Mouse (Mus musculus) limb, embryonic 13.5 days (tissue): Measurements from ENCODE around the gene Npas4. TPM values are rescaled to one million over a fixed set of nuclear protein-coding genes. Genes with fewer than 3 reads are reported as not detected.

Source experiments
- ATAC-seq: fragments of 200-750 bp; cut with Nextera tagmentation; 2 replicates; pipeline ENCODE4 v1.8.0; 2017; ENCODE audit warnings: low read depth, moderate number of reproducible peaks, moderate TSS enrichment; ENCODE audit not compliant: low FRiP score
- H3K27ac ChIP-seq: fragments of 300-500 bp; sonication (generic); 2 replicates; pipeline ENCODE4 v1.5.1; 2015; ENCODE audit warnings: inconsistent platforms, mild to moderate bottlenecking, moderate library complexity
- H3K27me3 ChIP-seq: fragments of 300-500 bp; sonication (generic); 2 replicates; pipeline ENCODE4 v1.6.1; 2015; ENCODE audit warnings: mild to moderate bottlenecking, inconsistent platforms
- H3K36me3 ChIP-seq: fragments of 300-500 bp; sonication (generic); 2 replicates; pipeline ENCODE4 v1.6.1; 2015; ENCODE audit warnings: inconsistent platforms, mild to moderate bottlenecking, moderate library complexity
- H3K4me1 ChIP-seq: fragments of 300-500 bp; sonication (generic); 2 replicates; pipeline ENCODE4 v1.6.1; 2015; ENCODE audit warnings: inconsistent platforms
- H3K4me2 ChIP-seq: fragments of 300-500 bp; sonication (generic); replicated peaks from 2 replicates; pipeline ENCODE4 v1.6.1; 2015; ENCODE audit warnings: inconsistent platforms, mild to moderate bottlenecking, moderate library complexity
- H3K4me3 ChIP-seq: fragments of 300-500 bp; sonication (generic); 2 replicates; pipeline ENCODE4 v1.5.1; 2015; ENCODE audit warnings: moderate library complexity, mild to moderate bottlenecking, inconsistent platforms
- H3K9ac ChIP-seq: fragments of 300-500 bp; sonication (generic); 2 replicates; pipeline ENCODE4 v1.6.1; 2015; ENCODE audit warnings: mild to moderate bottlenecking, inconsistent platforms
- H3K9me3 ChIP-seq: fragments of 300-500 bp; sonication (generic); 2 replicates; pipeline ENCODE4 v1.6.1; 2016; ENCODE audit warnings: inconsistent platforms
- WGBS: fragments of 180-500 bp; shearing (Covaris S2); methylation state at CpG from one replicate; pipeline ENCODE4 v1.1.7; 2015; 5-methylcytosine and 5-hydroxymethylcytosine counted together
- polyA plus RNA-seq: library from polyadenylated mRNA; unstranded; fragments of >200 nt; fragmentation: Nextera tagmentation; extraction: Ambion mirVana; gene quantifications from 2 replicates; pipeline ENCODE4 v1.2.1, GENCODE M21; 2015

The Npas4 gene
- not detected in 2 replicates for polyA plus RNA-seq

DNA sequence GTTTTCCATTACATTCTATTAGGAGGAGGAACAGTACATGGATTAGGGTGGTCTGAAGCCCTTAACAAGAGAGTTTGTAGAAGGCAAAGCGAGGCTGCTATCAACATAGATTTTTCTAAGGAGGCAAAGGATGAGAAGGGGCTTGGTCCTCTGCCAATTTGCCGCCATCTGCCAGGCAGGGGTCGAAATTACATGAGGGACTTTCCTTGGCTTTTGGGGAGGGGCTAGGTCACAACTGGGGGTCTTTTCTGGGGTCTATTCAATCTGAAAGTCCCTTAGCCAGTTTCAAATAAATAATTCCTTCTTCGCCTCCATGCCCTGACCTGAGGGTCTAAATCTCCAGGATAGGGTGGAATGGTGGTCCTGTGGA is at the start of gene Npas4:
Gene Npas4, minus strand, starts transcription at position 61 of the 370 bp plus-strand sequence.
- Histone ChIP-seq H3K4me3 (no peak within 1 kb of the TSS), H3K27ac (no peak within 1 kb of the TSS), H3K27me3 (peaks cover 70% of the 10 kb centered on the region), H3K4me1 (no peaks in the 10 kb centered on the region), H3K9me3 (no peaks in the 10 kb centered on the region), H3K9ac (no peak within 1 kb of the TSS), H3K4me2 (no peak within 1 kb of the TSS), H3K36me3 (no peaks in the 10 kb centered on the region)
- no peak for ATAC-seq
- 21% methylated on average over 4 of the region's 4 CpGs for WGBS

DNA sequence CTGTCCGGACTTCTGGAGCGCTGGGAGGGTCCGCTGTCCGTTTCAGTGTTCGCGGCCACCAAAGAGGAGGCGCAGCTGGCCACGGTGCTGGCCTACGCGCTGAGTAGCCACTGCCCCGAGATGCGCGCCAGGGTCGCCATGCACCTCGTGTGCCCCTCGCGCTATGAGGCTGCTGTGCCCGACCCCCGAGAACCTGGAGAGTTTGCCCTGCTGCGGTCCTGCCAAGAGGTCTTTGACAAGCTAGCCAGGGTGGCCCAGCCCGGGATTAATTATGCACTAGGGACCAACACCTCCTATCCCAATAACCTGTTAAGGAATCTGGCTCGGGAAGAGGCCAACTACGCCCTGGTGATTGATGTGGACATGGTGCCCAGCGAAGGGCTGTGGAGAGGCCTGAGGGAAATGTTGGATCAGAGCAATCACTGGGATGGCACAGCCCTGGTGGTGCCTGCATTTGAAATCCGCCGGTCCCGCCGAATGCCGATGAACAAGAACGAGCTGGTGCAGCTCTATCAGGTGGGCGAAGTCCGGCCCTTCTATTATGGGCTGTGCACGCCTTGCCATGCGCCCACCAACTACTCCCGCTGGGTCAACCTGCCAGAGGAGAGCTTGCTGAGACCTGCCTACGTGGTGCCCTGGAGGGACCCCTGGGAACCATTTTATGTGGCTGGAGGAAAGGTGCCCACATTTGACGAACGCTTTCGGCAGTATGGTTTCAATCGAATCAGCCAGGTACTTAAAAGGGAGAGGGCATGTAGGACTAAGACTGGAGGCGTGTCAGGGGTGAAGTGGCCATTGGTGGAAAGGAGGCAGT is 49.4 kb upstream of the Npas4 start:
- Histone ChIP-seq H3K4me3 (peak overlapping the region; percentile 86), H3K27ac (no peak overlapping the region)
- peak; percentile 10; the same call in 1 of the 2 replicates for ATAC-seq

DNA sequence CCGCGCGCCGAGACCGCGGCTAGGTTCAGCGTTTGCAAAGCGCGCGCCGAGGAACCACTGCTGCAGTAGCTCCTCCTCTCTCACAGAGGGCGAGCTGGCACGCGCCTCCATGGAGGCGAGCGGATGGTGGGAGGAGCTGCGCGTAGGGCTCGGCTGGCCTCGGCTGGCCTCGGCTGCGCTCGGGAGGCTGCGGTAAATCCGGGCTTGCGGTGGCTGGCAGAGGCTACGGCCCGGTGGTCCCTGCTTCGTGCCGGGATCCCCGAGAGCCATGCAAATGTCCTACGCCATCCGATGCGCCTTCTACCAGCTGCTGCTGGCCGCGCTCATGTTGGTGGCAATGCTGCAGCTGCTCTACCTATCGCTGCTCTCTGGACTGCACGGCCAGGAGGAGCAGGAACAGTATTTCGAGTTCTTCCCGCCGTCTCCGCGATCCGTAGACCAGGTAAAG is 48.6 kb upstream of the Npas4 start, which contains the start of the genes B4gat1 and AC124502.3:
Gene B4gat1, plus strand, starts transcription at position 118 of the 448 bp plus-strand sequence.
Gene AC124502.3, plus strand, starts transcription at position 183 of the 448 bp plus-strand sequence.
- peaks cover 12% of the 10 kb centered on the region for H3K36me3 ChIP-seq
- H3K9ac ChIP-seq: peak within 1 kb of the TSS; percentile 92
- under 1% methylated on average over 42 of the region's 44 CpGs for WGBS
- no peaks in the 10 kb centered on the region for H3K27me3 ChIP-seq
- peaks cover 37% of the 10 kb centered on the region for H3K4me1 ChIP-seq
- H3K4me2 ChIP-seq: peak within 1 kb of the TSS; percentile 99
- peak within 1 kb of the TSS; percentile 86 for H3K4me3 ChIP-seq
- no peaks in the 10 kb centered on the region for H3K9me3 ChIP-seq
- H3K27ac ChIP-seq: peak within 1 kb of the TSS; percentile 84
- peak; percentile 90 for ATAC-seq

More for the DNA sequence above, 49.4 kb upstream of the Npas4 start:
- Histone ChIP-seq H3K36me3 (peaks cover 17% of the 10 kb centered on the region), H3K9me3 (no peaks in the 10 kb centered on the region), H3K9ac (peak overlapping the region; percentile 92), H3K4me1 (peaks cover 37% of the 10 kb centered on the region), H3K4me2 (peak overlapping the region; percentile 99), H3K27me3 (no peaks in the 10 kb centered on the region)
- 11% methylated on average over 41 of the region's 41 CpGs for WGBS

DNA sequence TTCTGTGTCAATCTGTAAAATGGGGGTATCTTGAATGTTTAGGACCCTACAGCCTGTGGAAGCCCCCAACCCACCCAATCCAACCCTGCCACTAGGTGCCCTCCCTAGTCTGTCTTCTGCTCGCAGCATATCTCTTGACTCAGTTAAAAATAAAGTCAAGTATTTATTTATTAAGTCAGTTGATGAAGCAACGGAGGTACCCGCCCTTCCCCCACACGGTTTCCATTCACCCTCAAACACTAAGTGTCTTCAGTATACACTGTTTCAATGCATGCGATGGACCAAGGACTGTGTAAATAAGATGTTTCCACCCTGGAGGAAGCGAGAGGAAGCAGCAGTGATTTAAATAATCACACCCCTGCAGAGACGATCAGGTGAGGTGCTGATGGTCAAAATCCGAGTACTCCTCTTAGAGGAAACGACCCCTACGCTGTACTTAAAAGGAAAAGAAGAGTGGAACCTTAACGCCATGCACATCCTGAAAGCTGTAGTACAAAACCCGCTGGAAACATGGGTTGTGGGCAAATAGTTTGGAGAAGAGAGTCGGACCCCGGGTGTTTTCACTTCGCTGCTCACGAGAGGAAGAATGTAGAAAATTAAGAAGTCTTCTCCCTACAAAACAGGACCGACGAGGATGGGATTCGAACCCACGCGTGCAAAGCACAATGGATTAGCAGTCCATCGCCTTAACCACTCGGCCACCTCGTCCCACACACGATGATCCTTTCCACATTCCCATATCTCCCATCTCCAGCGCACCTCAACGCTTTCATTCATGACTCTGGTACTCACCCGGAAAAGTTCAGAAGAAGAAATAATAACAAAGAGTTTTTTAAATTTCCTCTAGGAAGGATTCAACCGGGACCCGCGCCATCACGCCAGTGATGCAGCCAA is 47.8 kb upstream of the Npas4 start:
- Histone ChIP-seq H3K9me3 (no peaks in the 10 kb centered on the region), H3K4me3 (peak overlapping the region; percentile 86), H3K4me2 (peak overlapping the region; percentile 99), H3K9ac (peak overlapping the region; percentile 92), H3K36me3 (peaks cover 8% of the 10 kb centered on the region), H3K27ac (peak overlapping the region; percentile 84), H3K27me3 (no peaks in the 10 kb centered on the region), H3K4me1 (peaks cover 37% of the 10 kb centered on the region)
- 5% methylated on average over 32 of the region's 32 CpGs for WGBS
- peak; percentile 46 for ATAC-seq

DNA sequence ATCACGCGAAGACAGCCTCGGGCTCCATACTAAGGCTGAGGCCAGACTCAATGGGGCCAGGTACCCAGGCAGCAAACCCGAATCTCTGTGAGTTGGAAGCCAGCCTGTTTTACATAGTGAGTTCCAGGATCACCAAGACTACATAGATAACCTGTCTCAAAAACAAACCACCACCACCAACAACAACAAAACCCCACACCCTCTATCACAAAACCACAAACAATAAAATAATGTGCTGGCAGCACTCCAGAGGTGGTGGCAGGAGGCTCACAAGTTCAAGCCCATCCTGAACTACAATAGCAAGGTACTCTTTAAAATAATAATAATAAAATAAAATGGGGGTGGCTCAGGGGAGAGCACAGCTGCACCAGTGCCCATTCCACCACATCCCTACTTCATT is 46.5 kb upstream of the Npas4 start:
- no peak overlapping the region for H3K9ac ChIP-seq
- H3K4me1 ChIP-seq: peaks cover 30% of the 10 kb centered on the region
- H3K36me3 ChIP-seq: peaks cover 10% of the 10 kb centered on the region
- 83% methylated on average over 4 of the region's 4 CpGs for WGBS
- no peak overlapping the region for H3K4me2 ChIP-seq
- H3K27ac ChIP-seq: no peak overlapping the region
- no peaks in the 10 kb centered on the region for H3K27me3 ChIP-seq
- ATAC-seq: no peak
- H3K9me3 ChIP-seq: no peaks in the 10 kb centered on the region
- no peak overlapping the region for H3K4me3 ChIP-seq

DNA sequence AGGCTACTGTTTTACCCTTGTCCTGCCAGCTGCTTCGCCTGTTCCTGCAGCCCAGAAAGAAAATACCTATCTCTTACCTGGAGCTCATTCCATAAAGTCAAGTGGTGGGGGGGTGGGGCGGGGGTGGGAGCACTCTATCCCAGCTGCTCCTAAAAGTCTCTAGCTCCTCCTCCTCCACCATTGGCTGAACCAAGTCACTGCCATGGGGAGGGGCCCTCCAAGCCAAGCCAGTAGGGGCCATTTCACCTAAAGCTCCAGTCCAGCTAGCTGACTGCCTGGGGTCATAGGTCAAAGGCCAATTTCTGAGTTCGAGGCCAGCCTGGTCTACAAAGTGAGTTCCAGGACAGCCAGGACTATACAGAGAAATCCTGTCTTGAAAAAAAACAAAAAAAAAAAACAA is 42.6 kb upstream of the Npas4 start:
- Histone ChIP-seq H3K4me1 (peaks cover 8% of the 10 kb centered on the region; the same call in 1 of the 2 replicates), H3K4me2 (no peak overlapping the region), H3K9me3 (no peaks in the 10 kb centered on the region), H3K9ac (no peak overlapping the region), H3K4me3 (no peak overlapping the region), H3K27ac (no peak overlapping the region), H3K36me3 (peaks cover 49% of the 10 kb centered on the region), H3K27me3 (no peaks in the 10 kb centered on the region)
- no peak for ATAC-seq
- 62% methylated on average over 3 of the region's 3 CpGs for WGBS

DNA sequence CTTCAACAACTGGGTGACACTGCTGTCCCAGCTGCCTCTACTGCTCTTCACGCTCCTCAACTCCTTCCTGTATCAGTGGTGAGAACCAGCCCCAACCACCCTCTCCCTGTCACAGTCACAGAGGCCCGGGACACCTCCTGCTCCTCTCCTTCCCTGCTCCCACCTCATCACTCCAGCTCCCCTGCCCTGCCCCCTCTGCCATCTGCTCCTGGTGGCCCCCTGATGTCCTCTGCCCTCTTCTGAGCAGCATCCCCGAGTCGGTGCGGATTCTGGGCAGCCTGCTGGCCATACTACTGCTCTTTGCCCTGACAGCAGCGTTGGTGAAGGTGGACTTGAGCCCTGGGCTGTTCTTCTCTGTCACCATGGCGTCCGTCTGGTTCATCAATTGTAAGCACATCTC is 36.0 kb upstream of the Npas4 start:
- Histone ChIP-seq H3K4me1 (peaks cover 6% of the 10 kb centered on the region), H3K27me3 (no peaks in the 10 kb centered on the region), H3K36me3 (peaks cover 39% of the 10 kb centered on the region), H3K4me3 (no peak overlapping the region), H3K4me2 (no peak overlapping the region), H3K9ac (no peak overlapping the region), H3K27ac (no peak overlapping the region), H3K9me3 (no peaks in the 10 kb centered on the region)
- 89% methylated on average over 8 of the region's 8 CpGs for WGBS
- ATAC-seq: no peak

DNA sequence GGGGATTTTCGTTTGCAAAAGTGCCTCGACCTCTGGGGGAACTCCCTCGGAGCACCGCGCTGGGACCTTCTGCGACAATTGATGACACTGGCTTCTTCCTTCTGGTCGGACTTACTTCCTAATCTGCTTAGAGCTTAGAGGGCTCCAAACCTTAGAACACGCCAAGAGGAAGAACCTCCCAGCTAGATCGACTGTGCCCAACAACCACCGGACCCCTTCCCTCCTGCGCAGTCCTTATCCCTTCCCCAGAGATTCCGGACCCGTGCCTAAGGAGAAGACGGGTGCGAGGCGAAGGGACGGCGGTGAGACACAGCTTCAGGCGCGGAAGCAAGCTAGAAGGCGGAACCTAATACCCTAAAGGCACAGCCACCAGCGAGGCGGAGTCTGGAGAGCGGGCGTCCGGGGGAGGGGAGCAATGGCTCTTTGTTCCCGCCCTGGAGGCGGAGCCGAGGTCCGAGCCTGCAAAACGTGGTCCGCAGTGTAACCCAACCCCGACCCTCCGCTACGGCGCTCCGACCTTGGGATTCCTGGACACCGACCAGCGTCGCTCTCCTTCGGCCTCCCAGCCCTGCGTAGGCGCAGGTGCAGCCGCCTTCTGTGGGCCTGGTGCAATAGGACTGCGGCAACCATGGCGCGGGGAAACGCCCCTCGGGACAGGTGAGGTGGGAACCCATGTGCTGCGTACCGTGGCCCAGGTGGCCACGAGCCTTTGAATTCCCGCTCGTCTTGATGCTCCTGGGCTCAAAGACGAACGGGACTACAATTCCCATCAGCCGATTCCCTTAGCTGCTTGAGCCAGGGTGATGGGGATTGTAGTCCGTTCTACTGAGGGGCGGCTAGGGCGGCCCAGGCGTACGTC is 33.7 kb upstream of the Npas4 start, which contains the start of gene Slc29a2:
Gene Slc29a2, plus strand, starts transcription at position 240 of the 859 bp plus-strand sequence.
- H3K9ac ChIP-seq: peak within 1 kb of the TSS; percentile 78
- H3K4me3 ChIP-seq: peak within 1 kb of the TSS; percentile 53
- peaks cover 6% of the 10 kb centered on the region for H3K4me1 ChIP-seq
- under 1% methylated on average over 62 of the region's 62 CpGs for WGBS
- ATAC-seq: peak; percentile 94
- H3K4me2 ChIP-seq: peak within 1 kb of the TSS; percentile 81
- peaks cover 17% of the 10 kb centered on the region for H3K36me3 ChIP-seq
- peak within 1 kb of the TSS; percentile 70; the same call in 1 of the 2 replicates for H3K27ac ChIP-seq
- no peaks in the 10 kb centered on the region for H3K27me3 ChIP-seq
- H3K9me3 ChIP-seq: no peaks in the 10 kb centered on the region

DNA sequence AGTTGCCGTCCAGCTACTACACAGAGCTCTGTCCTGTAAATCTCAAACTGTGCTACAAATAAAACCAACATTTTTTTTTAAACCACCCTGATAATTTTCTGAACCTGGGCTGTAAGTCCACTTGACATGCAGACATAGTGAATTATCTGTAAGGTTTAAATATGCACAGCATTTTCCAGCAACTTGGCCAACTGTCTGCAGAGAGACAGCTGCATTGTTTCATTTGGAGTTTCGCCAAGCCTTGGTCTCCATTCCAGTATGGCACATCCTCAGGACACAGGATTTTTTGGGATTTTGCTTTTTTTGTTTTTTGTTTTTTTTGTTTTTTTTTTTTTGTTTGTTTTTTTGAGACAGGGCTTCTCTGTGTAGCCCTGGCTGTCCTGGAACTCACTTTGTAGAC is 31.3 kb upstream of the Npas4 start:
- Histone ChIP-seq H3K4me2 (no peak overlapping the region), H3K9me3 (no peaks in the 10 kb centered on the region), H3K4me3 (no peak overlapping the region), H3K36me3 (no peaks in the 10 kb centered on the region; the same call in 1 of the 2 replicates), H3K27ac (no peak overlapping the region), H3K27me3 (no peaks in the 10 kb centered on the region), H3K9ac (no peak overlapping the region), H3K4me1 (peaks cover 11% of the 10 kb centered on the region)
- no peak for ATAC-seq
- WGBS: 83% methylated on average over 2 of the region's 2 CpGs

DNA sequence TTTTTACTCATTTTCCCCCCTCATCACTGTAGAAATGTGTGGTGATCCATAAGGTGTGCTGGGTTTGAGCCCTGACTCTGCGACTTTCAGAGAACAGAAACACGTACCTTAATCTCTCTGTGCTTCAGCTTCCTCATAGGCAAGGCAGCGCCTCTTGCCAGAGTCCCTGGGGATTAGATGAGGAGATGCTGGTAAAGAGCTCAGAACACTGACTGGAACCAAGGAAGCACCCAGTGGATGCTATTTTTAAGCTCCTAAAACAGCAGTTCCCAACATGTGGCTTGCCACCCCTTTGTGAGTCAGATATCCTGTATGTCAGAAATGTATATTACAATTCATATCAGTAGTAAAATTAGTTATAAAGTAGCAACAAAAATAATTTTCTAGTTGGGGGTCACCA is 28.1 kb upstream of the Npas4 start:
- WGBS: 77% methylated on average over 3 of the region's 3 CpGs
- no peaks in the 10 kb centered on the region for H3K36me3 ChIP-seq
- H3K27ac ChIP-seq: no peak overlapping the region
- H3K4me3 ChIP-seq: no peak overlapping the region
- no peaks in the 10 kb centered on the region for H3K27me3 ChIP-seq
- no peak overlapping the region for H3K9ac ChIP-seq
- no peak for ATAC-seq
- H3K9me3 ChIP-seq: no peaks in the 10 kb centered on the region
- H3K4me2 ChIP-seq: no peak overlapping the region
- peaks cover 11% of the 10 kb centered on the region for H3K4me1 ChIP-seq

DNA sequence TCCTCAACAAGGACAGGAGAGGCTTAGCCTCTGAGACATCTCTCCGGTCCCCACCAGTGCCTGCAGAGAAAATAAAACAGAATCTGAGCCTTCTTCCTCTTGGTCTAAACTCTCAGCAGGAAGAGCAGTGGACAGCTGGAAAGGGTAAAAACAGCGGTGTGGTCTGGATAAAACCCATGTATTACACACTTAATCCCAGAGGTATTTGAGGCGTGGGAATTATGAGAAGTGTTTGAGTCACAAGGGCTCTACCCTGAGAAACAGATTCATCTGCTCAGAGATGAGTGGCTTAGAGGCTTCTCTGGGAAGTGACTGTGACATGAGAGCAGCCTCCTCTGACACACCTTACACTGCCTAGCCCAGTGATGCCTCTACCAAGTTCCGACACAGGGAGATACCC is 27.5 kb upstream of the Npas4 start:
- no peaks in the 10 kb centered on the region for H3K36me3 ChIP-seq
- no peaks in the 10 kb centered on the region for H3K27me3 ChIP-seq
- 81% methylated on average over 4 of the region's 4 CpGs for WGBS
- H3K9me3 ChIP-seq: no peaks in the 10 kb centered on the region
- H3K9ac ChIP-seq: no peak overlapping the region
- 0 out of 2 replicates have a peak, but pooled peaks have one; percentile 20 for ATAC-seq
- H3K4me3 ChIP-seq: no peak overlapping the region
- no peak overlapping the region for H3K27ac ChIP-seq
- H3K4me1 ChIP-seq: peaks cover 11% of the 10 kb centered on the region
- H3K4me2 ChIP-seq: no peak overlapping the region
